Mouse (Mus musculus) myocyte (in vitro differentiated cells): ENCODE results near the gene Fahd1.

ENCODE experiments used
- CEBPB ChIP-seq: IDR thresholded peaks from 2 replicates; pipeline ENCODE4 v1.6.1; 2011; ENCODE audit warnings: mild to moderate bottlenecking, moderate library complexity; ENCODE audit not compliant: poor library complexity, insufficient read depth, severe bottlenecking
- E2F4 ChIP-seq: IDR thresholded peaks from one replicate; pipeline ENCODE4 v1.6.1; 2011; ENCODE audit warnings: mild to moderate bottlenecking, control low read depth, moderate library complexity; ENCODE audit not compliant: insufficient read depth
- MAX ChIP-seq: IDR thresholded peaks from one replicate; pipeline ENCODE4 v1.6.1; 2011; ENCODE audit warnings: low read depth, mild to moderate bottlenecking, control low read depth
- MYOG ChIP-seq, 3 experiments: IDR thresholded peaks; one replicate each; pipeline ENCODE4 v1.6.1; 2011; ENCODE audit warnings: control low read depth in 2 of 3, low read depth in 2 of 3, mild to moderate bottlenecking in 2 of 3; ENCODE audit not compliant: insufficient read length in 2 of 3, control insufficient read depth in 1 of 3, insufficient read depth in 1 of 3
- POLR2A ChIP-seq: IDR thresholded peaks from one replicate; pipeline ENCODE4 v1.6.1; 2011; ENCODE audit warnings: low read depth, mild to moderate bottlenecking, control low read depth, moderate library complexity; ENCODE audit not compliant: insufficient read length
- REST ChIP-seq: IDR thresholded peaks from one replicate; pipeline ENCODE4 v1.6.1; 2011; ENCODE audit warnings: mild to moderate bottlenecking, control low read depth, moderate library complexity; ENCODE audit not compliant: insufficient read depth, insufficient read length
- SRF ChIP-seq: IDR thresholded peaks from one replicate; pipeline ENCODE4 v1.6.1; 2011; ENCODE audit warnings: low read depth; ENCODE audit not compliant: control insufficient read depth, insufficient read length
- TCF3 ChIP-seq: IDR thresholded peaks from one replicate; pipeline ENCODE4 v1.6.1; 2011; ENCODE audit warnings: low read depth, control low read depth; ENCODE audit not compliant: insufficient read length

- TF ChIP-seq POLR2A: no peak
- no peak for TF ChIP-seq MYOG (IDR thresholded peaks at IDR 0.05; ENCODE audit: control insufficient read depth in 1 of 3, insufficient read depth in 1 of 3, insufficient read length in 2 of 3, low read depth in 2 of 3)
- TF ChIP-seq CEBPB: no peak
- TF ChIP-seq REST: no peak
- no peak for TF ChIP-seq E2F4
- no peak for TF ChIP-seq MAX
- no peak for TF ChIP-seq TCF3
- TF ChIP-seq SRF: no peak
These were observed 30.7 kb downstream of the Fahd1 start for GRCm38 (mm10) chr17:24819469-24819868.
